Mouse (Mus musculus) megakaryocyte, embryonic 14.5 days (primary cell): ENCODE measurements around the gene Dop1b. TPM values are rescaled to one million over a fixed set of nuclear protein-coding genes. Genes with fewer than 3 reads are reported as not detected.
"Not testable (repeated sequence)": the region's sequence is repeated elsewhere in the genome, so short reads cannot be mapped to it uniquely, and the experiment has no call there.

ENCODE experiments used
- H3K27me3 ChIP-seq: replicated peaks from 2 replicates; pipeline ENCODE3; 2012; ENCODE audit warnings: inconsistent platforms
- H3K36me3 ChIP-seq: replicated peaks from 2 replicates; pipeline ENCODE3; 2012; ENCODE audit warnings: low read length, inconsistent platforms, mixed read lengths
- H3K4me1 ChIP-seq: 2 replicates; pipeline ENCODE4 v1.6.1; 2012; ENCODE audit warnings: inconsistent platforms
- H3K4me3 ChIP-seq: replicated peaks from 2 replicates; pipeline ENCODE3; 2012; ENCODE audit warnings: moderate library complexity, mild to moderate bottlenecking, inconsistent platforms
- H3K9me3 ChIP-seq: 2 replicates; pipeline ENCODE4 v1.6.1; 2012; ENCODE audit warnings: inconsistent platforms
- FLI1 ChIP-seq: IDR thresholded peaks from 2 replicates; pipeline ENCODE4 v1.6.1; 2012; ENCODE audit warnings: low read length, inconsistent platforms, mixed read lengths
- GATA1 ChIP-seq: IDR thresholded peaks from 3 replicates; pipeline ENCODE4 v1.6.1; 2012; ENCODE audit warnings: mixed read lengths, low read length, inconsistent platforms, borderline replicate concordance
- polyA plus RNA-seq: library from polyadenylated mRNA; stranded (reverse); fragments of >175 nt; gene quantifications from 2 replicates; pipeline ENCODE4 v1.2.3, GENCODE M21; 2012; ENCODE audit warnings: low replicate concordance; ENCODE audit not compliant: insufficient read depth

Gene Dop1b
- polyA plus RNA-seq, 1 experiment, result 15.5 TPM

DNA sequence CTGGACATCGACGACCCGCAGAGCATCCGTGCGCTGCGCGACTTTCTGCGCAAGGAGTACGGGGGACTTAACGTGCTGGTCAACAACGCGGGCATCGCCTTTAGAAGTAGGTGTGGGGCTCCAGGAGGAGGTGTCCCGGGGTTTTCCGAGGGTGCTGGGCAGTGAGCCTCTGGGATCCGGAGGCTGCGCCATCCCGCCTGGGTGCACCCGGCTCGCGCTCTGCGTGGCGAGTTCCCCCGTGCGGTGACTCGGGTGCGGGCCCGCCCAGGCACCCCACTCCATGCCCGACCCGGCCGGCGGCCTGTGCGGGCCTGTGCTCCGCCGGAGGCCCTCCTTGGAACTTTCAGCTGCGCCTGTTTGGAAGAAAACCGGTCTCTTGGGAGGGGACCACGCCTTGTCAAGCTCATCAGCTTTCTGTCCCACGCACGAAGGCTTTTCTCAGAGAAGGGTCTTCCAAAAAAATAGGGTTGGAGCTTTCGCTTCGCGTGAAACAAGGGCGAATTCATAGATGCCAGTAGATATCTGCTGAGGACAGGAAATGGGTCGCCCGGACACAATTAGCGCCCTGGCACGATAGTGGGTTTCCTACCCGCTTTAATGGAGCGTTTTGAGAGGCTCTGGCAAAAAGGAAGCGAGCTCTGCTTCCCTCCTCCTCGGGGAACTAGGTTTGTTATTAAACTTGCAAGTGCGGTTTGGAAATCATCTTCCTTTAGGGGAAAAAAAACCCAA lies 28.0 kb upstream of the Dop1b start:
- Histone ChIP-seq H3K36me3 (no peaks in the 10 kb centered on the region), H3K27me3 (peaks cover 69% of the 10 kb centered on the region), H3K4me3 (peak overlapping the region; percentile 92), H3K4me1 (peaks cover 42% of the 10 kb centered on the region), H3K9me3 (peaks cover 18% of the 10 kb centered on the region)
- TF ChIP-seq FLI1 (no peak), GATA1 (no peak)

- peak overlapping the region; percentile 92 for H3K4me3 ChIP-seq
- TF ChIP-seq FLI1 (no peak), GATA1 (no peak)
- H3K27me3 ChIP-seq, result peaks cover 64% of the 10 kb centered on the region
Measured at GRCm38 (mm10) chr16:93684441-93684840, 27.3 kb upstream of the Dop1b start.

DNA sequence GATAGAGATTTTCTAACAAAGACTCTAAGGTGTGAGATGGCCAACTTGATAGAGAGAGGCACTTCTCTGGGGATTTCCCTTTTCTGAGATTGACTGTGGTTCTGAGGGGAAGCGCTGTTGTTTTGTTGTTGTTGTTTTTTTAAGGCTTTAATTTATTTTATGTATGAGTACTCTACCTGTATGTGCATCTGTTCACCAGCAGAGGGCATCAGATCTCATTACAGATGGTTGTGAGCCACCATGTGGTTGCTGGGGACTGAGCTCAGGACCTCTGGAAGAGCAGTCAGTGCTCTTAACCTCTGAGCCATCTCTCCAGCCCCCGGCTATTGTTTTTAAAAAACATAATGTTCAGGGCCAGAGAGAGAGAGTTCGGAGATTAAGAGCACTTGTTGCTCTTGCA lies 25.9 kb upstream of the Dop1b start:
- Histone ChIP-seq H3K27me3 (peaks cover 62% of the 10 kb centered on the region), H3K4me1 (peaks cover 42% of the 10 kb centered on the region), H3K9me3 (peaks cover 15% of the 10 kb centered on the region)
- not testable (repeated sequence) for H3K36me3 ChIP-seq, H3K4me3 ChIP-seq

More at GRCm38 (mm10) chr16:93684441-93684840, 27.3 kb upstream of the Dop1b start:
- Histone ChIP-seq H3K36me3 (no peaks in the 10 kb centered on the region), H3K4me1 (peaks cover 42% of the 10 kb centered on the region), H3K9me3 (peaks cover 15% of the 10 kb centered on the region)

- H3K4me3 ChIP-seq, result no peak overlapping the region
- peaks cover 55% of the 10 kb centered on the region for H3K27me3 ChIP-seq
- H3K4me1 ChIP-seq, result peaks cover 47% of the 10 kb centered on the region
- peaks cover 15% of the 10 kb centered on the region for H3K9me3 ChIP-seq
- no peaks in the 10 kb centered on the region for H3K36me3 ChIP-seq
- TF ChIP-seq GATA1 (no peak), FLI1 (no peak)
Measured at GRCm38 (mm10) chr16:93686421-93686820, 25.3 kb upstream of the Dop1b start.

- peaks cover 12% of the 10 kb centered on the region for H3K9me3 ChIP-seq
- peaks cover 50% of the 10 kb centered on the region for H3K27me3 ChIP-seq
- TF ChIP-seq GATA1, result no peak
- TF ChIP-seq FLI1, result no peak
- no peaks in the 10 kb centered on the region for H3K36me3 ChIP-seq
- peak overlapping the region; percentile 80 for H3K4me3 ChIP-seq
- H3K4me1 ChIP-seq, result peaks cover 46% of the 10 kb centered on the region
Measured at GRCm38 (mm10) chr16:93686945-93687344, 24.8 kb upstream of the Dop1b start.

DNA sequence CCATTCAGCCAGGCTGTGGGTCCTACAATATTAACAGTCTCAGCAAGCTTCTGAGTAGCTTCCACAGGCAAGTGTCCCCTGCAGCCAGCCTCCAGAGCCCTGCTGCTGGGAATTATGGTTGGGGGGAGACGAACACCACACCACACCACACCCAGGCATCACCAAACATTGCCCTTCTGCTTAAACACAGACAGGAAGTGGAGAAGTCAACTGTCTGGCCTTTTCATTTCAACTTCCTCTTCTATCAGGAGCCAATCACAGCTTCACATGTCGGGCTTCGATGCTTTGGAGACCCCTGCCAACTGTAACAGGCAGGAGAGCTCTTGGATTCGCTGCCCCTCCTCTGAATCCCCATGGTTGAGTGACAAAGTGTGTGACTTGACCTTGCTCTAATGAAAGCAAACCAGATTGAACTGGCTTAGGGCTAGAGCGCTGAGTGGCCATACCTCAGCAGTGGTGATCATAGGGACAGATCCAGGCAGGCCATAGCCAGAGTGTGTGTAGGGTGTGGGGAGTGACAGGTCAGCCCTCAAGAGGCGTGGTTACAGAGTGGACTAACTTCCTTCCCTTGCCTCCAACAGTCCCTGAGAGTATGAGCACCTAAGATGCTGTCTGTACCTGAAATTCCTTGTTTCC lies 20.4 kb upstream of the Dop1b start:
- no peak overlapping the region for H3K4me3 ChIP-seq
- no peaks in the 10 kb centered on the region for H3K9me3 ChIP-seq
- H3K27me3 ChIP-seq, result peaks cover 19% of the 10 kb centered on the region
- H3K36me3 ChIP-seq, result no peaks in the 10 kb centered on the region
- TF ChIP-seq GATA1, result no peak
- TF ChIP-seq FLI1, result no peak
- peaks cover 20% of the 10 kb centered on the region for H3K4me1 ChIP-seq

DNA sequence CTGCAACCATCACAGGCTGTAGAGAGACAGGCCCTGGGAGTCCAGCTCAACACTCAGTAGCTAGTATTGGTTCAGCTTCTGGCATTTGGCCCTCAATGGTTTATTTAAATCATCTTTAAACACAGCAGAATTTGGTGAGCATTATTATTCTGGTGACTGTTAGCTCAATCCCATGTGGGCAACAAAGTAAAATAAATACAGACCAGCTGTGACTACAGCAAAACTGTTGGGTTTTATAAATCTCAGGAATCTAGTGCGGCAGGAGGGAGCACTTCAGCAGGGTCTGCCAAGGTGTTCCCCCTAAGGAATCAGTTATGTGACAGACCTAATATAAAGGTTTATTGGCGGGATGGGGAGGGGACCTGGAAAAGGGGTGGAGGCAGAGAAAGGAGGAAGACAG lies 19.0 kb upstream of the Dop1b start:
- H3K4me1 ChIP-seq, result peaks cover 10% of the 10 kb centered on the region
- no peak for TF ChIP-seq FLI1
- TF ChIP-seq GATA1, result no peak
- H3K36me3 ChIP-seq, result no peaks in the 10 kb centered on the region
- H3K9me3 ChIP-seq, result no peaks in the 10 kb centered on the region
- H3K4me3 ChIP-seq, result no peak overlapping the region
- peaks cover 21% of the 10 kb centered on the region for H3K27me3 ChIP-seq

GRCm38 (mm10) chr16:93707116-93707515 lies 4.6 kb upstream of the Dop1b start:
- TF ChIP-seq FLI1, result no peak
- TF ChIP-seq GATA1, result no peak
- H3K4me3 ChIP-seq, result no peak overlapping the region
- no peaks in the 10 kb centered on the region for H3K36me3 ChIP-seq
- peaks cover 5% of the 10 kb centered on the region for H3K27me3 ChIP-seq
- H3K4me1 ChIP-seq, result peaks cover 2% of the 10 kb centered on the region
- H3K9me3 ChIP-seq, result 0 out of 2 replicates have a peak, but pooled peaks cover 2% of the 10 kb centered on the region

- 0 out of 2 replicates have a peak, but pooled peaks cover 2% of the 10 kb centered on the region for H3K9me3 ChIP-seq
- no peaks in the 10 kb centered on the region for H3K36me3 ChIP-seq
- no peak overlapping the region for H3K4me3 ChIP-seq
- H3K27me3 ChIP-seq, result peaks cover 17% of the 10 kb centered on the region
- H3K4me1 ChIP-seq, result peaks cover 17% of the 10 kb centered on the region
- TF ChIP-seq FLI1, result no peak
- TF ChIP-seq GATA1, result no peak
Measured at GRCm38 (mm10) chr16:93709217-93709616, 2.5 kb upstream of the Dop1b start.

DNA sequence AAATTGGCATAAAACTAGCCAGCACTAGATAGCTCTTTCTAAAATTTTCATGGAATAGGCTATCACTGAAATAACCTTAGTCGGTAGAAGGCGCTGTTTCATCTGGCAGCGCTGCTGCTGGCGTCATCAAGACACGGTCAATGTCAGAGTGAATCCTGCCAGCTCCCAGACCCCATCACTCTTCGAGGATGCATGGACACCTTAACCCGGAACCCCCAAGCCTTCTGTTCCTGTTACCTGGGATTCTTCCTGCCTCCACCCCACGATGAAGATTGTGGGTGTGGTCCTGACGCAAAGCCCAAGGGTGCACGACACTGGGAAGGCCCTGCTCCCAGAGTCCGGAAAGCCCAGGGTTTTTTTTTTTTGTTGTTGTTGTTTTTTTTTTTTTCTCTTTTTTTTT lies 780 bp upstream of the Dop1b start:
- peaks cover 24% of the 10 kb centered on the region for H3K4me1 ChIP-seq

More for the DNA sequence above, 780 bp upstream of the Dop1b start:
- peak overlapping the region; percentile 96 for H3K4me3 ChIP-seq
- TF ChIP-seq FLI1, result no peak
- TF ChIP-seq GATA1, result no peak
- peaks cover 22% of the 10 kb centered on the region for H3K27me3 ChIP-seq
- peaks cover 5% of the 10 kb centered on the region for H3K36me3 ChIP-seq
- H3K9me3 ChIP-seq, result 0 out of 2 replicates have a peak, but pooled peaks cover 2% of the 10 kb centered on the region
